Mouse (Mus musculus): ENCODE results near the gene Cacna1d.

Gene Cacna1d

GRCm38 (mm10) chr14:30491342-30491741 is at the start of gene Cacna1d:
Gene Cacna1d, minus strand, starts transcription at chr14:30491455.
- no peak for TF ChIP-seq GATA4 (IDR thresholded peaks at IDR 0.05; ENCODE audit: insufficient replicate concordance, low read length)

GRCm38 (mm10) chr14:30533780-30534450 is 42.7 kb upstream of the Cacna1d start:
- TF ChIP-seq GATA4 (IDR thresholded peaks at IDR 0.05; ENCODE audit: insufficient replicate concordance, low read length) = no peak

- no peak for TF ChIP-seq GATA4 (IDR thresholded peaks at IDR 0.05; ENCODE audit: insufficient replicate concordance, low read length)
Observed at GRCm38 (mm10) chr14:30531896-30532295, 40.6 kb upstream of the Cacna1d start.

GRCm38 (mm10) chr14:30531431-30531830 is 40.2 kb upstream of the Cacna1d start:
- TF ChIP-seq GATA4 (IDR thresholded peaks at IDR 0.05; ENCODE audit: insufficient replicate concordance, low read length) = no peak

GRCm38 (mm10) chr14:30530726-30531269 is 39.5 kb upstream of the Cacna1d start:
- TF ChIP-seq GATA4 (IDR thresholded peaks at IDR 0.05; ENCODE audit: insufficient replicate concordance, low read length) = no peak

- no peak for TF ChIP-seq GATA4 (IDR thresholded peaks at IDR 0.05; ENCODE audit: insufficient replicate concordance, low read length)
Observed at GRCm38 (mm10) chr14:30529454-30529853, 38.2 kb upstream of the Cacna1d start.

GRCm38 (mm10) chr14:30528961-30529360 is 37.7 kb upstream of the Cacna1d start:
- no peak for TF ChIP-seq GATA4 (IDR thresholded peaks at IDR 0.05; ENCODE audit: insufficient replicate concordance, low read length)

- no peak for TF ChIP-seq GATA4 (IDR thresholded peaks at IDR 0.05; ENCODE audit: insufficient replicate concordance, low read length)
Observed at GRCm38 (mm10) chr14:30528392-30528791, 37.1 kb upstream of the Cacna1d start.

- TF ChIP-seq GATA4 (IDR thresholded peaks at IDR 0.05; ENCODE audit: insufficient replicate concordance, low read length) = no peak
Observed at GRCm38 (mm10) chr14:30523356-30523755, 32.1 kb upstream of the Cacna1d start.

GRCm38 (mm10) chr14:30519323-30519722 is 28.1 kb upstream of the Cacna1d start:
- TF ChIP-seq GATA4 (IDR thresholded peaks at IDR 0.05; ENCODE audit: insufficient replicate concordance, low read length) = no peak

GRCm38 (mm10) chr14:30515931-30516723 is 24.9 kb upstream of the Cacna1d start:
- no peak for TF ChIP-seq GATA4 (IDR thresholded peaks at IDR 0.05; ENCODE audit: insufficient replicate concordance, low read length)

- no peak for TF ChIP-seq GATA4 (IDR thresholded peaks at IDR 0.05; ENCODE audit: insufficient replicate concordance, low read length)
Observed at GRCm38 (mm10) chr14:30512896-30513295, 21.6 kb upstream of the Cacna1d start.

GRCm38 (mm10) chr14:30510214-30510763 is 19.0 kb upstream of the Cacna1d start:
- no peak for TF ChIP-seq GATA4 (IDR thresholded peaks at IDR 0.05; ENCODE audit: insufficient replicate concordance, low read length)

GRCm38 (mm10) chr14:30504990-30505389 is 13.7 kb upstream of the Cacna1d start:
- TF ChIP-seq GATA4 (IDR thresholded peaks at IDR 0.05; ENCODE audit: insufficient replicate concordance, low read length) = no peak

- no peak for TF ChIP-seq GATA4 (IDR thresholded peaks at IDR 0.05; ENCODE audit: insufficient replicate concordance, low read length)
Observed at GRCm38 (mm10) chr14:30498202-30498601, 6.9 kb upstream of the Cacna1d start.

GRCm38 (mm10) chr14:30494998-30495397 is 3.7 kb upstream of the Cacna1d start:
- TF ChIP-seq GATA4 (IDR thresholded peaks at IDR 0.05; ENCODE audit: insufficient replicate concordance, low read length) = no peak
